Mouse (Mus musculus) E14TG2a.4 (cell line): ENCODE results near the gene Ptgs2.

ENCODE experiments used
- CTCF ChIP-seq: conservative IDR thresholded peaks from 2 replicates; pipeline ENCODE4 v1.5.1; 2014; ENCODE audit warnings: low read length
- NANOG ChIP-seq: IDR thresholded peaks from 2 replicates; pipeline ENCODE4 v1.6.1; 2014; ENCODE audit warnings: borderline replicate concordance, low read length, mixed read lengths
- POU5F1 ChIP-seq: IDR thresholded peaks from 2 replicates; pipeline ENCODE4 v1.6.1; 2014; ENCODE audit warnings: low read length, borderline replicate concordance

GRCm38 (mm10) chr1:150090229-150090628, 9.6 kb upstream of the Ptgs2 start:
- no peak for TF ChIP-seq CTCF
- no peak for TF ChIP-seq POU5F1
- TF ChIP-seq NANOG, result no peak
